Mouse (Mus musculus) heart, embryonic 15.5 days (tissue): ENCODE data around the gene Nphs2. TPM values are rescaled to one million over a fixed set of nuclear protein-coding genes. Genes with fewer than 3 reads are reported as not detected.
"Not testable (repeated sequence)": the region's sequence is repeated elsewhere in the genome, so short reads cannot be mapped to it uniquely, and the experiment has no call there.

Source experiments
- ATAC-seq: fragments of 200-750 bp; cut with Nextera tagmentation; replicated peaks from 2 replicates; pipeline ENCODE4 v1.8.0; 2017; ENCODE audit warnings: low read depth, moderate TSS enrichment; ENCODE audit not compliant: insufficient number of reproducible peaks, insufficient read depth, low FRiP score
- H3K27ac ChIP-seq: fragments of 300-500 bp; sonication (generic); 2 replicates; pipeline ENCODE4 v1.5.1; 2015; ENCODE audit warnings: mild to moderate bottlenecking, inconsistent platforms
- H3K27me3 ChIP-seq: fragments of 300-500 bp; sonication (generic); 2 replicates; pipeline ENCODE4 v1.6.1; 2015; ENCODE audit warnings: inconsistent platforms
- H3K36me3 ChIP-seq: fragments of 300-500 bp; sonication (generic); 2 replicates; pipeline ENCODE4 v1.6.1; 2015; ENCODE audit warnings: mild to moderate bottlenecking, inconsistent platforms
- H3K4me1 ChIP-seq: fragments of 300-500 bp; sonication (generic); replicated peaks from 2 replicates; pipeline ENCODE4 v1.6.1; 2015; ENCODE audit warnings: inconsistent platforms
- H3K4me2 ChIP-seq: fragments of 300-500 bp; sonication (generic); 2 replicates; pipeline ENCODE4 v1.6.1; 2015; ENCODE audit warnings: inconsistent platforms, mild to moderate bottlenecking, moderate library complexity
- H3K4me3 ChIP-seq: fragments of 300-500 bp; sonication (generic); 2 replicates; pipeline ENCODE4 v1.5.1; 2015; ENCODE audit warnings: mild to moderate bottlenecking, inconsistent platforms
- H3K9ac ChIP-seq: fragments of 300-500 bp; sonication (generic); 2 replicates; pipeline ENCODE4 v1.6.1; 2015; ENCODE audit warnings: mild to moderate bottlenecking, inconsistent platforms
- H3K9me3 ChIP-seq: fragments of 300-500 bp; sonication (generic); replicated peaks from 2 replicates; pipeline ENCODE4 v1.6.1; 2016; ENCODE audit warnings: inconsistent platforms
- WGBS: fragments of 180-500 bp; shearing (Covaris S2); methylation state at CpG from one replicate; pipeline ENCODE4 v1.1.7; 2015; ENCODE audit warnings: mixed read lengths; 5-methylcytosine and 5-hydroxymethylcytosine counted together
- polyA plus RNA-seq: library from polyadenylated mRNA; unstranded; fragments of >200 nt; fragmentation: Nextera tagmentation; extraction: Ambion mirVana; gene quantifications from 2 replicates; pipeline ENCODE4 v1.2.1, GENCODE M21; 2015

Nphs2 gene
- polyA plus RNA-seq, 1 experiment from 2014 or later: 0.06 TPM

- not testable (repeated sequence) for H3K27ac ChIP-seq, H3K4me1 ChIP-seq, H3K4me3 ChIP-seq, H3K9me3 ChIP-seq, H3K9ac ChIP-seq, H3K27me3 ChIP-seq, ATAC-seq, H3K36me3 ChIP-seq, H3K4me2 ChIP-seq
- 53% methylated on average over 10 of the region's 10 CpGs for WGBS
These were observed 21.3 kb upstream of the Nphs2 start for GRCm38 (mm10) chr1:156289222-156289587.

GRCm38 (mm10) chr1:156290016-156290415 is 20.5 kb upstream of the Nphs2 start:
- no peaks in the 10 kb centered on the region for H3K36me3 ChIP-seq
- H3K4me1 ChIP-seq: no peaks in the 10 kb centered on the region
- WGBS: 91% methylated on average over 6 of the region's 6 CpGs
- no peak overlapping the region for H3K27ac ChIP-seq
- ATAC-seq: no peak
- no peaks in the 10 kb centered on the region for H3K27me3 ChIP-seq
- H3K4me2 ChIP-seq: no peak overlapping the region
- H3K9me3 ChIP-seq: no peaks in the 10 kb centered on the region
- no peak overlapping the region for H3K9ac ChIP-seq
- no peak overlapping the region for H3K4me3 ChIP-seq

DNA sequence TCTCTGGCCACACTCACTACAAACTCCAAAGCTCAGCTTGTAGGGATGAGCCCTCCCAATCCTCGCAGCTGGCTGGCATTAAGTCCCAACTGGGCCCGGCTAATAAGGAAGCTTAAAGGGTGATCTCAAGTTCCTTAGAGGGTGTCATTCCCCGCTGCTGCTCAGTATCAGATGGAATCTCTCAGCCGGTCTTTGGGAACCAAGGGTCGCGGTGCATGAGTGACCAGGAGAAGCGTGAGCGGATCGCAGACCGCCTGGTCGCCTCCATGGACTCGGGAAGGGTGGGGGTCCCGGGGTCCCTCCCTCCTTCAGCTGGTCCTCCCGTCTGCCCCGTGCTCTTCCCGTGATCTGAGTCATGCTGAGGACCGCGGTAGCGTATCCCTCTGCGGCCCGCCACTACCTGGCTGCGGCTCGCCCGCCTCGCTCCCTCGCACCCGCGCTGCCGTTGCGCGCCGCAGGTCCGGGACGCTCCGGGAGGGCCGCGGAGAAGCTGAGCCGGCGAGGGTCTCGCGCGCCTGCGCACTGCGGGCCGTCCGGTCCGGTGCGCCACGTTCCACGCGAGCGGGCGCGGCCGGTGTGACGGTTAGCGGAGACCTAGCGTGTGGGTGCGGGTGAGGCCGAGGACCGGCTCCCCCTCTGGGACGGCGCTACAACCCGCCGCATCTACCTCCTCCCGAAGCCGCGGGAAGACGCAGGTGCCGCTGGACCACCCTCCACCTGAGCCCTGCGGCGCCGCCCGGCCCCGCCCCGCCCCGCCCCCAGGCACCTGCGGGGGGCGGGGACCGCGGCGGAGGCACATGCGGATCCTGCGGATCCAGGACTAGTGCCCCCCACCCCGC is 7.4 kb upstream of the Nphs2 start, which contains the start of gene Tdrd5:
Gene Tdrd5 (minus strand): TSS at position 754 of the 839 bp plus-strand sequence.
- Histone ChIP-seq H3K4me3 (peak within 1 kb of the TSS; percentile 67), H3K9ac (peak within 1 kb of the TSS; percentile 40), H3K36me3 (no peaks in the 10 kb centered on the region), H3K4me2 (peak within 1 kb of the TSS; percentile 99), H3K27me3 (peaks cover 50% of the 10 kb centered on the region), H3K9me3 (no peaks in the 10 kb centered on the region), H3K27ac (no peak within 1 kb of the TSS), H3K4me1 (peaks cover 11% of the 10 kb centered on the region)
- ATAC-seq: no peak
- under 1% methylated on average over 85 of the region's 85 CpGs for WGBS

DNA sequence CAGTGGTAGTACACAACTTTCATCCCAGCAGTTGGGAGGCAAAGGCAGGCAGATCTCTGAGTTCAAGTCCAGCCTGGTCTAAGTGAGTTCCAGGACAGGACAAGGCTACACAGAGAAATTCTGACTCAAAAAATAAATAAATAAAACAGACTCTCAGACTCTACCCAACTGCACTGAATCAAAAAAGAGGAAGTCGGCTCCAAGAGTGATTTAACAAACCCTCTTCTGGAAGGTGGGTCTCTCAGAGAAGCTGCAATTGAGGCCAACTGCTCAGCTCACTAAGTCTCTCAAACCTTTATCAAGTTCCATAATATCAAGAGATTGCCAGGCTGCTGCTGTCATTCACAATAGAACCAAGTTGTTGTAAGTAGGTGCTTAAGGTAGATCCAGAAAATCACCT is 1.9 kb upstream of the Nphs2 start:
- no peaks in the 10 kb centered on the region for H3K36me3 ChIP-seq
- 58% methylated on average over 1 of the region's 1 CpGs for WGBS
- no peak for ATAC-seq
- peaks cover 54% of the 10 kb centered on the region for H3K27me3 ChIP-seq
- H3K9ac ChIP-seq: no peak overlapping the region
- no peak overlapping the region for H3K27ac ChIP-seq
- no peak overlapping the region for H3K4me2 ChIP-seq
- no peak overlapping the region for H3K4me3 ChIP-seq
- peaks cover 7% of the 10 kb centered on the region for H3K4me1 ChIP-seq
- no peaks in the 10 kb centered on the region for H3K9me3 ChIP-seq

DNA sequence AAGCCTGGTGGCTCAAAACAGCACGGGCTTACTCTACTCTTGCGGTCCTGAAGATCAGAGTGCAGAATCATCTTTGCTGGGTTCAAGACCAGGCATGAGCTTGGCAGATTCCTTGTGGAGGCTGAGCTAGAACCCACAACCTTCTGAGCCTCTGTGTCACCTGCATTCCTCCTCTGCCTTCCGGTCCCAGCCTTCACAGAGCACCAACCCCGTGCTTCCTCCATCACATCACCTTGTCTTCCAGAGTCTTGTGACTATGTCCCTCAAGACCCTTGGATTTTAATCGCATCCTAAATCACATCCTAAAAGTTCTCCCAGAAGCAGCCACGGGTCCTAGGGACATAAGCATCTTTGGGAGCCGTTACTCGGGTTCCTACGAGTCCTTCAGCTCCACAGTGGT is 12.6 kb downstream of the Nphs2 start:
- 78% methylated on average over 9 of the region's 9 CpGs for WGBS
- no peak overlapping the region for H3K4me2 ChIP-seq
- no peak overlapping the region for H3K4me3 ChIP-seq
- H3K27me3 ChIP-seq: no peaks in the 10 kb centered on the region
- no peaks in the 10 kb centered on the region for H3K36me3 ChIP-seq
- ATAC-seq: no peak
- no peaks in the 10 kb centered on the region for H3K4me1 ChIP-seq
- no peak overlapping the region for H3K9ac ChIP-seq
- H3K27ac ChIP-seq: no peak overlapping the region
- H3K9me3 ChIP-seq: no peaks in the 10 kb centered on the region

DNA sequence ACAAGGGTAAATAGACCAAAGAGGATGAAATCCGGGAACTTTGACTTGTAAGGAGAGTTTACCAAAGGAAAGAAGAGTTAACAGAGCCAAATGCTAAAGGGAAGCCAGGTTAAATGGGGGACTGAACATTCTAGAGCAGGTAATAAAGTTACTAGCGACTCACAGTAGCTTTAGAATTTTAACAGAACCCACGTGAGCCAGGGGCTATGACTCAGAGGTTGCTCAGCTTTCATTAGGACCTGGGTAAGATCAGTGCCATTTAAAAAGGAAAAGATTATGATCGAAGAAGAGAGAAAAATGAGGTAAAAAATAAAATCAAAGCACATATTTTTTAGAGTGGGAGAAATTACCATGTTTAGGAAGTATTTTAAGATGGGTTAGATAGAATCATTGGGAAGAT is 30.3 kb downstream of the Nphs2 start:
- Histone ChIP-seq H3K9ac (no peak overlapping the region), H3K27ac (no peak overlapping the region), H3K36me3 (no peaks in the 10 kb centered on the region), H3K9me3 (no peaks in the 10 kb centered on the region), H3K27me3 (no peaks in the 10 kb centered on the region), H3K4me2 (no peak overlapping the region), H3K4me1 (no peaks in the 10 kb centered on the region), H3K4me3 (no peak overlapping the region)
- WGBS: 63% methylated on average over 4 of the region's 4 CpGs
- no peak for ATAC-seq

GRCm38 (mm10) chr1:156344433-156344832 is 33.9 kb downstream of the Nphs2 start:
- 40% methylated on average over 4 of the region's 4 CpGs for WGBS
- Histone ChIP-seq H3K36me3 (no peaks in the 10 kb centered on the region), H3K27me3 (no peaks in the 10 kb centered on the region), H3K4me2 (no peak overlapping the region), H3K4me3 (no peak overlapping the region), H3K27ac (no peak overlapping the region), H3K9ac (no peak overlapping the region), H3K9me3 (no peaks in the 10 kb centered on the region), H3K4me1 (no peaks in the 10 kb centered on the region)
- ATAC-seq: no peak

DNA sequence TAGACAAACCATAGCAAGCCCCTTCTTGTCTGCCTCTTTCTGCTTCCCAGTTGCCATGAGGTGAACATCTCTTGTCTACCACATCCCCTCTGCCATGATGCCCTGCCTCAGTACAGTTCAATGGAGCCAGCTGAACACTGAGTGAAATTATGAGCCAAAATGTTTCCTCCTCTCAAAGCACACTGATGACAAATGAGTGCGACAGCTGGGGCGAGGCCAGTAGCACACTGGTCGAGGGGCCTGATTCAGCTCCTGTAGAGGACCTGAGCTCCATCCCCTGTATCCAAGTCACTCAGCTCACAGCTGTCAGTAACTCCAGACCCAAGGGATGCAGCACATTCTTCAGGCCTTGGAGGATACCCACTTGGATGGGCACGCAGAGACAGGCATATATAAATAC is 35.1 kb downstream of the Nphs2 start:
- 79% methylated on average over 4 of the region's 4 CpGs for WGBS
- H3K9me3 ChIP-seq: no peaks in the 10 kb centered on the region
- no peak overlapping the region for H3K9ac ChIP-seq
- H3K36me3 ChIP-seq: no peaks in the 10 kb centered on the region
- no peaks in the 10 kb centered on the region for H3K27me3 ChIP-seq
- no peak overlapping the region for H3K4me3 ChIP-seq
- ATAC-seq: no peak
- H3K27ac ChIP-seq: no peak overlapping the region
- H3K4me1 ChIP-seq: no peaks in the 10 kb centered on the region
- H3K4me2 ChIP-seq: no peak overlapping the region

- WGBS: 66% methylated on average over 4 of the region's 4 CpGs
- Histone ChIP-seq H3K4me1 (no peaks in the 10 kb centered on the region), H3K4me2 (no peak overlapping the region), H3K9me3 (no peaks in the 10 kb centered on the region), H3K9ac (no peak overlapping the region), H3K4me3 (no peak overlapping the region), H3K27me3 (no peaks in the 10 kb centered on the region), H3K36me3 (no peaks in the 10 kb centered on the region), H3K27ac (no peak overlapping the region)
- ATAC-seq: no peak
These were observed 38.5 kb downstream of the Nphs2 start for GRCm38 (mm10) chr1:156349031-156349430.

- no peak overlapping the region for H3K4me2 ChIP-seq
- H3K9ac ChIP-seq: no peak overlapping the region
- H3K4me1 ChIP-seq: no peaks in the 10 kb centered on the region
- 86% methylated on average over 4 of the region's 4 CpGs for WGBS
- no peaks in the 10 kb centered on the region for H3K27me3 ChIP-seq
- ATAC-seq: no peak
- H3K27ac ChIP-seq: no peak overlapping the region
- no peaks in the 10 kb centered on the region for H3K9me3 ChIP-seq
- no peak overlapping the region for H3K4me3 ChIP-seq
- H3K36me3 ChIP-seq: no peaks in the 10 kb centered on the region
These were observed 39.9 kb downstream of the Nphs2 start for GRCm38 (mm10) chr1:156350441-156350840.

DNA sequence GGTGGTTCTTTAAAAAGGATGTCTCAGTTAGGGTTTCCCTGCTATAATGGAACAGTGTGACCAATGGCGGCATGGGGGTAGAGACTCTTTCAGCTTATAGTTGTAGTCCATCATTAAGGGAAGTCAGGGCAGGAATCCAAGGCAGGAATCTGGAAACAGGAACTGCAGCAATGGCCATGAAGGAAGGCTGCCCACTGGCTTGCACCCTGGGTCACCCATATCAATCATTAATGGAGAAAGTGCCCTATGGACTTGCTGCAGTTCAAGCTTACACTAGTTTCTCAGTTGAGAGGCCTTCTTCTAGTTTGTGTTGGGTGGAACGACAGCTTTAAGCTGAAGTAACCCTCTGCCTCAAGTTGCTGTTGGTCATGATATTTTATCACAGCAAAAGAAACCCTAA is 41.9 kb downstream of the Nphs2 start:
- no peak for ATAC-seq
- Histone ChIP-seq H3K27ac (no peak overlapping the region), H3K4me2 (no peak overlapping the region), H3K4me1 (no peaks in the 10 kb centered on the region), H3K9ac (no peak overlapping the region), H3K4me3 (no peak overlapping the region), H3K36me3 (no peaks in the 10 kb centered on the region), H3K27me3 (no peaks in the 10 kb centered on the region), H3K9me3 (no peaks in the 10 kb centered on the region)
- WGBS: 87% methylated on average over 2 of the region's 2 CpGs

DNA sequence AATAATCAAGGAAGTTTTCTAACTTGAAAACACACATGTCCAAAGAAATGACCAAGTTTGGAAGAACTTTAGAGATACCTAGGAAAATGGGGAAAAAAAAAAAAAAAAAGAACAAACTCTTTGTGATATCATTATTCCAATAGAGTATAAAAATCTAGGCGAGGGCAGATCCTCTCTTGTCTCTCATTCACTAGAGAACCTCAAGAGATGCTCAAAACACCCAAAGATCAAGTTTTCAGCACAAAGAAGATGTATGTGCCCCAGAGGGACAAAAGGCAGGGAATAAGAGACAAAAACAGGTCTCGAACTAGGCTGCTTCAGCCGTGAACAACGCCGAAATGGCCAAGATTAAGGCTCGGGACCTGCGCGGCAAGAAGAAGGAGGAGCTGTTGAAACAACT is 55.2 kb downstream of the Nphs2 start, which contains the start of gene Gm2000:
Gene Gm2000 (plus strand): TSS at position 301 of the 400 bp plus-strand sequence.
- no peaks in the 10 kb centered on the region for H3K9me3 ChIP-seq
- H3K4me3 ChIP-seq: no peak within 1 kb of the TSS
- no peak within 1 kb of the TSS for H3K9ac ChIP-seq
- no peak for ATAC-seq
- H3K27me3 ChIP-seq: no peaks in the 10 kb centered on the region
- WGBS: 79% methylated on average over 8 of the region's 8 CpGs
- no peaks in the 10 kb centered on the region for H3K4me1 ChIP-seq
- H3K4me2 ChIP-seq: no peak within 1 kb of the TSS
- H3K27ac ChIP-seq: no peak within 1 kb of the TSS
- H3K36me3 ChIP-seq: no peaks in the 10 kb centered on the region
